Mouse (Mus musculus) kidney, embryonic 15.5 days (tissue): ENCODE results near the gene B230217C12Rik. TPM values are rescaled to one million over a fixed set of nuclear protein-coding genes. Genes with fewer than 3 reads are reported as not detected.
"Not testable (repeated sequence)": the region's sequence is repeated elsewhere in the genome, so short reads cannot be mapped to it uniquely, and the experiment has no call there.

Experiments used
- ATAC-seq: fragments of 200-750 bp; cut with Nextera tagmentation; replicated peaks from 2 replicates; pipeline ENCODE4 v1.8.0; 2017; ENCODE audit warnings: moderate TSS enrichment; ENCODE audit not compliant: low FRiP score
- H3K27ac ChIP-seq: fragments of 300-500 bp; sonication (generic); 2 replicates; pipeline ENCODE4 v1.5.1; 2015; ENCODE audit warnings: mild to moderate bottlenecking, inconsistent platforms
- H3K27me3 ChIP-seq: fragments of 300-500 bp; sonication (generic); 2 replicates; pipeline ENCODE4 v1.6.1; 2015; ENCODE audit warnings: inconsistent platforms
- H3K36me3 ChIP-seq: fragments of 300-500 bp; sonication (generic); 2 replicates; pipeline ENCODE4 v1.6.1; 2015; ENCODE audit warnings: inconsistent platforms
- H3K4me1 ChIP-seq: fragments of 300-500 bp; sonication (generic); 2 replicates; pipeline ENCODE4 v1.6.1; 2015; ENCODE audit warnings: inconsistent platforms
- H3K4me2 ChIP-seq: fragments of 300-500 bp; sonication (generic); 2 replicates; pipeline ENCODE4 v1.6.1; 2015; ENCODE audit warnings: moderate library complexity, mild to moderate bottlenecking, inconsistent platforms
- H3K4me3 ChIP-seq: fragments of 300-500 bp; sonication (generic); replicated peaks from 2 replicates; pipeline ENCODE4 v1.5.1; 2015; ENCODE audit warnings: mild to moderate bottlenecking, inconsistent platforms
- H3K9ac ChIP-seq: fragments of 300-500 bp; sonication (generic); 2 replicates; pipeline ENCODE4 v1.6.1; 2015; ENCODE audit warnings: mild to moderate bottlenecking, inconsistent platforms
- H3K9me3 ChIP-seq: fragments of 300-500 bp; sonication (generic); replicated peaks from 2 replicates; pipeline ENCODE4 v1.6.1; 2016; ENCODE audit warnings: inconsistent platforms
- WGBS: fragments of 180-500 bp; shearing (Covaris S2); methylation state at CpG from one replicate; pipeline ENCODE4 v1.1.7; 2015; ENCODE audit warnings: mixed read lengths; 5-methylcytosine and 5-hydroxymethylcytosine counted together
- polyA plus RNA-seq: library from polyadenylated mRNA; unstranded; fragments of >200 nt; fragmentation: Nextera tagmentation; extraction: Ambion mirVana; gene quantifications from 2 replicates; pipeline ENCODE4 v1.2.1, GENCODE M21; 2015

B230217C12Rik gene
- polyA plus RNA-seq, 1 experiment from 2014 or later, result 7.5 TPM

DNA sequence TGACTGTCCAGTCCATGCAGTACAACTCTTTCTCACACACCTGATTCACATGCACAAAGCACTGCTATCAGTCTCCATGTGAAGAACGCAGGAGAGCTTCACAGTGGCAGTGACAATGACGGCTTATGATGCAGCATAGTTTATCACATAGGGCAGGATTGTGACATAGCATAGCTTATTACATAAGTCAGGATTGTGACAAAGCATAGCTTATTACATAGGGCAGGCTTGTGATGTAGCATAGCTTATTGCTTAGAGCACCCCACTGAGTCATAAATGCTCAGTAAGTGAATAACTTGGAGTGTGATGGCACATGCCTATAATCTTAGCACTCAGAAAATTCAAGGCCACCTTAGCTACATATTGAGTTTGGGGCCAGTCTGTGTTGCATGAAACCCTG lies 14.9 kb downstream of the B230217C12Rik start:
- H3K4me3 ChIP-seq, result no peak overlapping the region
- no peaks in the 10 kb centered on the region for H3K36me3 ChIP-seq
- no peaks in the 10 kb centered on the region for H3K4me1 ChIP-seq
- no peak for ATAC-seq
- no peaks in the 10 kb centered on the region for H3K9me3 ChIP-seq
- no peak overlapping the region for H3K27ac ChIP-seq
- WGBS, result 92% methylated on average over 2 of the region's 2 CpGs
- H3K27me3 ChIP-seq, result no peaks in the 10 kb centered on the region
- H3K9ac ChIP-seq, result no peak overlapping the region
- H3K4me2 ChIP-seq, result no peak overlapping the region

DNA sequence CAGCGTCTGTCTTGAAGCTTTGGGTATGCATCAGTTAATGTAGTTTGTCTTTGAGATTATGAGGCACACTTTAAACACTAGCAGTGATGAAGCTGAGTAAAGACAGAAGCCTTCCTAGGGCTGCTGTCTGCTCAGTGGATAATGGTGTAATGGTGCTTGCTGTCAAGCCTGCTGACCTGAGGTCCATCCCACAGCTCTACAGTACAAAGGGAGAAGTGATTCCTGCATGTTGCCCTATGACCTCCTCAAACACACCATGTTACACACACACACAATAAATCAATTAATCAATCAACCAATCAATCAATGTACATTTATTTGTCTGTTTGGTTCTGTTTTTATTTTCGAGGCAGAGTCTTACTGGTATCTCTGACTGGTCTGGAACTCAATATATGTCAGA lies 21.6 kb downstream of the B230217C12Rik start:
- Histone ChIP-seq H3K36me3 (no peaks in the 10 kb centered on the region), H3K4me2 (no peak overlapping the region), H3K4me1 (no peaks in the 10 kb centered on the region), H3K27me3 (no peaks in the 10 kb centered on the region), H3K9me3 (no peaks in the 10 kb centered on the region), H3K4me3 (no peak overlapping the region), H3K27ac (no peak overlapping the region), H3K9ac (no peak overlapping the region)
- ATAC-seq, result no peak
- WGBS, result 87% methylated on average over 2 of the region's 2 CpGs

DNA sequence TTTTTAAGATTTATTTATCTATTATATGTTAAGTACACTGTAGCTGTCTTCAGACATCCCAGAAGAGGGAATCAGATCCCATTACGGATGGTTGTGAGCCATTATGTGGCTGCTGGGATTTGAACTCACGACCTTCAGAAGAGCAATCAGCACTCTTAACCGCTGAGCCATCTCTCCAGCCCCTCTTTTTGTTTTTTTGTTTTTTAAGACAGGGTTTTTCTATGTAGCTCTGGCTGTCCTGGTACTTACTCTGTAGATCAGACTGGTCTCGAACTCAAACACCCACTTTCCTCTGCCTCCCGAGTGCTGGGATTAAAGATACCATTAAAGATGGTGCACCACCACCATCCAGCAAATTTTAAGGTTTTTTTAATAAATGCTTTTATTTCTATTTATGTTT lies 24.8 kb downstream of the B230217C12Rik start:
- ATAC-seq, result no peak
- Histone ChIP-seq H3K4me2 (no peak overlapping the region), H3K9ac (no peak overlapping the region), H3K36me3 (no peaks in the 10 kb centered on the region), H3K27me3 (no peaks in the 10 kb centered on the region), H3K4me1 (no peaks in the 10 kb centered on the region), H3K9me3 (no peaks in the 10 kb centered on the region), H3K4me3 (no peak overlapping the region), H3K27ac (no peak overlapping the region)
- 88% methylated on average over 5 of the region's 5 CpGs for WGBS

DNA sequence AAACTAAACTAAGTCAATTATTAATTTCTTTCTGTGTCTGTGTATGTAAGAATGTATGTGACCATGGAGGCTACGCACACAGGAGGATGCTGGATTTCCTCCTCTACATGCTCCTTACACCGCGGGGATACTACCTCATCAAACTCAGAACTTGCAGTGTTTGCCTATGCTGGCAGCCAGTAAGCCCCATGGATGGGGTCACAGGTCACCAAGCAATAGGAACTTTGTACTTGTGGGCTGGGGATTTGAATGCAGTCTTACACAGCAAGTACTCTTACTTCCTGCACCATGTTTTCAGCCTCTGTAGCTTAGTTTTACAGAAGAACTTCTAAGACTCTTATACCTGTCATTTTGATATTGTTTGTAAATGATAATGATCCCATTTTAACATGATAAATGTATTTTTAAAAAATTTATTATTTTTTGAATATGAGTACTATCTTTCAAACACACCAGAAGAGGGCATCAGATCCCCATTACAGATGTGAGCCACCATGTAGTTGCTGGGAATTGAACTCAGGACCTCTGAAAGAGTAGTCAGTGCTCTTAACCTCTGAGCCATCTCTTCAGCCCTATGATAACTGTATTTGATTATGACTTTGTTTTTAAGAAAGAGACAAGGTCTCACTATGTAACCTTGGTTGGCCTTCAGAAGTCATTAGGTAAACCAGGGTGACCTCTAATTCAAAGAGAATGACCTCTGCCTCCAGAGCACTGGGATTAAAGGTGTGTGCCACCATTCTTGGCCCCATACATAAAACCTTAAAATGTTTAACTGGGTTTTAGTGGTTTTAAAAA lies 25.7 kb downstream of the B230217C12Rik start:
- Histone ChIP-seq H3K27ac (no peak overlapping the region), H3K4me2 (no peak overlapping the region), H3K9me3 (no peaks in the 10 kb centered on the region), H3K4me1 (no peaks in the 10 kb centered on the region), H3K36me3 (no peaks in the 10 kb centered on the region), H3K9ac (no peak overlapping the region), H3K27me3 (no peaks in the 10 kb centered on the region), H3K4me3 (no peak overlapping the region)
- WGBS, result 92% methylated on average over 3 of the region's 3 CpGs
- ATAC-seq, result no peak

DNA sequence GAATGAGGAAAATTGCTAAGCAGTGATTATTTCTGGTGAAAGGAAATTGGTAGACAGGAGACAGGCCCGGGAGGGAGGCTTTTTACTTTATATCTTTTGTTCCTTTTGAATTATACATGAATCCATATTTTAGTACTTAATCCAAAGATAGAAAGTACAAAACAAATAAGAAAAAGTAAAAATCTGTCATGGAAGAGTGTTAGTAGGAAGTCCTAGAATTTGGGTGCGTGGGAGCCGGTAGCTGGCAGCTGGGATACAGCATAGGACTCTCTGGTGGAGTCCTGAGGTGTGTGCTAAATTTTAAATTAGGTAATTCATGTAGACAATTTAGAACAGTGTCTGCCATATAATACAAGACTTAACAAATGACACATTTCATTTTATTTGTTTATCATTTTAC lies 27.0 kb downstream of the B230217C12Rik start:
- Histone ChIP-seq H3K4me3 (no peak overlapping the region), H3K27me3 (no peaks in the 10 kb centered on the region), H3K27ac (no peak overlapping the region), H3K9me3 (no peaks in the 10 kb centered on the region), H3K4me1 (no peaks in the 10 kb centered on the region), H3K4me2 (no peak overlapping the region), H3K36me3 (no peaks in the 10 kb centered on the region), H3K9ac (no peak overlapping the region)
- no peak for ATAC-seq
- WGBS, result 90% methylated on average over 3 of the region's 3 CpGs

DNA sequence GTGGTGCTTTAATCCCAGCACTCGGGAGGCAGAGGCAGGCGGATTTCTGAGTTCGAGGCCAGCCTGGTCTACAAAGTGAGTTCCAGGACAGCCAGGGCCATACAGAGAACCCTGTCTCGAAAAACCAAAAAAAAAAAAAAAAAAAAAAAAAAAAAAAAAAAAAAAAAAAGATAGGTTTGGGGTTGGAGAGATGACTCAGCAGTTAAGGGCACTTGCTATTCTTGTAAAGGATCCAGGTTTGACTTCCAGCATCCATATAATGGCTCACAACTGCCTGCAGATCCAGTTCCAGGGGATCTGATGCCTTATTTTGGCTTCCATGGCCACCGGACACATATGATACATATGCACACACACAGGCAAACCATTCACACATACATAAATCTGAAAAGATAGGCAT lies 31.8 kb downstream of the B230217C12Rik start:
- WGBS, result 92% methylated on average over 5 of the region's 5 CpGs
- not testable (repeated sequence) for ATAC-seq

DNA sequence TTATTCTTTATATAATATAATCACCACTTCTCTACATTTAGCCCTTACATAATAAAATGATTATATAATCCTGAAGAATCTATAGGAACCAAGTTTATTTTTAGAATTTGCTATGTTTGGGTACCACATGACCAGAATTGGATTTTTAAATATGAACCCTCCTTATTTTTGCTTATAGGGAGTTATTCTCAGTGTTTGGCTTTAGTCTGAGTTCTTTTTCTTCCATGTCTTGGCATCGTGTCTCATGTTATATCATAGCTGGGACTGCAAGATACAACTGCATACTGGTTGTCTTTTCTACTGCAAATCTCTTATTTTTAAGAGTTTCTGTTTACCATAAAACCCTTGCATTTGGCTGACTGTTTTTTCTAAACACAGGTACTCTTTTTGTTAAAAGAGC lies 33.8 kb downstream of the B230217C12Rik start:
- WGBS, result 88% methylated on average over 1 of the region's 1 CpGs
- Histone ChIP-seq H3K4me2 (no peak overlapping the region), H3K4me3 (no peak overlapping the region), H3K27me3 (no peaks in the 10 kb centered on the region), H3K9me3 (no peaks in the 10 kb centered on the region), H3K9ac (no peak overlapping the region), H3K36me3 (no peaks in the 10 kb centered on the region), H3K27ac (no peak overlapping the region), H3K4me1 (no peaks in the 10 kb centered on the region)
- ATAC-seq, result no peak

More for the DNA sequence above, 31.8 kb downstream of the B230217C12Rik start:
- not testable (repeated sequence) for H3K27me3 ChIP-seq, H3K9me3 ChIP-seq, H3K4me3 ChIP-seq, H3K36me3 ChIP-seq, H3K4me2 ChIP-seq, H3K27ac ChIP-seq, H3K9ac ChIP-seq, H3K4me1 ChIP-seq

DNA sequence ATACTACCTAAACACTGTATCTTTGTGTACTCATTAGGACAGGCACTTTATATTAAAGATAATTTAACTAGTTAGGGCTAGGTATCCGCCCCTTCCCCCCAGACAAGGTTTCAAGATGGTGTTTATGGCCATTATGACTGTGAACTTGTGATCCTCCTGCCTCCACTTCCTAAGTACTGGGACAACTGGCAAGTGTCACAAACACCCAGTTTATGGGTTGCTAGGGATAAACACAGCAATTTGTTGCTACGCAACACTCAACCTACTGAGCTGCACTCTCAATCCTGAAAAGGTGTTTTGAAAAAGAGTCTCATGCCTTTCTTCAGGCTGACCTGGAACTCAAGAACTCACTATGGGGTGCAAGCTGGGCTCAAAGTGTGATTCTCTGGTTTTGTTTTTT lies 36.8 kb downstream of the B230217C12Rik start:
- Histone ChIP-seq H3K27me3 (no peaks in the 10 kb centered on the region), H3K36me3 (no peaks in the 10 kb centered on the region), H3K9me3 (no peaks in the 10 kb centered on the region), H3K9ac (no peak overlapping the region), H3K4me2 (no peak overlapping the region), H3K4me3 (no peak overlapping the region), H3K27ac (no peak overlapping the region), H3K4me1 (no peaks in the 10 kb centered on the region)
- no peak for ATAC-seq
- 61% methylated on average over 2 of the region's 2 CpGs for WGBS

DNA sequence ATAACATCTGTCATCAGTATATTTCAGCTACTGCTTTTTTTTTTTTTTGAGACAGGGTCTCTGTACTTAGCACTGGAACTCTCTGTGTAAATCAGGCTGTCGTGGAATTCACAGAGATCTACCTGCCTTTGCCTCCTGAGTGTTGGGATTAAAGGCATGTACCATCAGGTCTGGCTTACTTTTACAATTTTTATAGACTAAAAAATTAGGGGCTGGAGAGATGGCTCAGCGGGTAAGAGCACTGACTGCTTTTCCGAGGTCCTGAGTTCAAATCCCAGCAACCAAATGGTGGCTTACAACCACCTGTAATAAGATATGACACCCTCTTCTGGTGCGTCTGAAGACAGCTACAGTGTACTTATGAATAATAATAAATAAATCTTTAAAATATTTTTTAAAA lies 39.8 kb downstream of the B230217C12Rik start:
- Histone ChIP-seq H3K4me1 (no peaks in the 10 kb centered on the region; the same call in 1 of the 2 replicates), H3K9me3 (no peaks in the 10 kb centered on the region), H3K9ac (no peak overlapping the region), H3K36me3 (no peaks in the 10 kb centered on the region), H3K4me3 (no peak overlapping the region), H3K27me3 (no peaks in the 10 kb centered on the region), H3K4me2 (no peak overlapping the region), H3K27ac (no peak overlapping the region)
- 94% methylated on average over 4 of the region's 4 CpGs for WGBS
- ATAC-seq, result no peak

DNA sequence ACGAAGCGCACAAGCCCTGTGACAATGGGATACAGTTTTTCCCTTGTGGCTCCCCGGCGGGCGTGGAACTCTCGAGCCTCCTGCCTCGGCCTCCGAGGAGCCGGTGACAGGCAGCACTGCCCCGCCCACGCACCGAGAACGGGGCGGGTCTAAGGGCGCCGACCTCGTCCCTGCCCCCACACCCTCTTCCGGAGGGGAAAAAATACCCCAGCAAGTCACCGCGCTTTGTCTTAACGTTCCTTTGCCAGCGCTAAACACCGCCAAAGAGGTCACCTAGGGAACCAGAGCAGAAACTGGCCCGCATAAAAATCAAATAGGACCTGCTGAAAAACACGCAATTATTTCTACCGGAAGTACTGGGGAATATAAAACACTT lies 43.0 kb downstream of the B230217C12Rik start:
- peak overlapping the region; percentile 29; the same call in 1 of the 2 replicates for H3K9ac ChIP-seq
- 6% methylated on average over 26 of the region's 26 CpGs for WGBS
- ATAC-seq, result peak; percentile 44; the same call in 1 of the 2 replicates
- H3K9me3 ChIP-seq, result no peaks in the 10 kb centered on the region
- H3K36me3 ChIP-seq, result no peaks in the 10 kb centered on the region
- no peaks in the 10 kb centered on the region for H3K27me3 ChIP-seq
- peak overlapping the region; percentile 62 for H3K4me2 ChIP-seq
- no peaks in the 10 kb centered on the region; the same call in 1 of the 2 replicates for H3K4me1 ChIP-seq
- H3K27ac ChIP-seq, result peak overlapping the region; percentile 88
- H3K4me3 ChIP-seq, result peak overlapping the region; percentile 50

DNA sequence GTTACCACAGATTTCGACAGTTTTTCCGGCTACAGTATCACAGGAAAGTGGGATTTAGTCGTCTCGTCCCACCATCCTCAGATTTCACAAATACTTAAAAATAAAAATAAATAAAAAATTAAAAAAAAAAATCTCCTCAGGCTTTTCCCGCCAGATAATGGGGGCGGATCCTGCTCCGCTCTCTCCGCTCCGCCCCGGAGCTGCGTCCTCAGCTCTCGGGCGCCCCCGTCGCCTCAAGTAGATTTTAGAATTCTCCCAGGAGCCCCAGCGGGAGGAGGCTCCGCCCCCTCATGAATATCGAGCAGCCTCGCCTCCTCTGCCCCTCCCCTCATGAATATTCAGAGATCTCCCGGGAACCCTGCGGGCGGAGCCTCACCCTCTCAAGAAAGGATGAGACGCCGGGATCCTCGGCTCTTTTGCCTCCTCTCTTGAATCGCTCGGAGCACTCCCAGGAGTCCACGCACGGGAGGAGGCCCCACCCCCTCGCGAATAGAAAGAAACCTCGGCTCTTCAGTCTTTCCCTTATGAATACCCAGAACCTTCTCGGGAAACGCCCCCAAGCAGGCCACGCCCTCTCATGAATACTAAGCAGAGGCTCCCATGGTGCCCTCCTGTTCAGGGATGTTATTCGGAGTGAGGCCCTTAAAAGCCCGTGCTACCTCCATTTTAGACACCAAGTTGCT lies 43.5 kb downstream of the B230217C12Rik start, which contains the start of gene Fbxo47:
Gene Fbxo47 (minus strand): TSS at position 237 of the 683 bp plus-strand sequence.
- Histone ChIP-seq H3K4me3 (peak within 1 kb of the TSS; percentile 50), H3K9ac (peak within 1 kb of the TSS; percentile 31; the same call in 1 of the 2 replicates), H3K4me2 (peak within 1 kb of the TSS; percentile 62), H3K36me3 (no peaks in the 10 kb centered on the region), H3K9me3 (no peaks in the 10 kb centered on the region), H3K4me1 (no peaks in the 10 kb centered on the region; the same call in 1 of the 2 replicates), H3K27ac (peak within 1 kb of the TSS; percentile 90), H3K27me3 (no peaks in the 10 kb centered on the region)
- ATAC-seq, result peak; percentile 97
- under 1% methylated on average over 37 of the region's 37 CpGs for WGBS

DNA sequence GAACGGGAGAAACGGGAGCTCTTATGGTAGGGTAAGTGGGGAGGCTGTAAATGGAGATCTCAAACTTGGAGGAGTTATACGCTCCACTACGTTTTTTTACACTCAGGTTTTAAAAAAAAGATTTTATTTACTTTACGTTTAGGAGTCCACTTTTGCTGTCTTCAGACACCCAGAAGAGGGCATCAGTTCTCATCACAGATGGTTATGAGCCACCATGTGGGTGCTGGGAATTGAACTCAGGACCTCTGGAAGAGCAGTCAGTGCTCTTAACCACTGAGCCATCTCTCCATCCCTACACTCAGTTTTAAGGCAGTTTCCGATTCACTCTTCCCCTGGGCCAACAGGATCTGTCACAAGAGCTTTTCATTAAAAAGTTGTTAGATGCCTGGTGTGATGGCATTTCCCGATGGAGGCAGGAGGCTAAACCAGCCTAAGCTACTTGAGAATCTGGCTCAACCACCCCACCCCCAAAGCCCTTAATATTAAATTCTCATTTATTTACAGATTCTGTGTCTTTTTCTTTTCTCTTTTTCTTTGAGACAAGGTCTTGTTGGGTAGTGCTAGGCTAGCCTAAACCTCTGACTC lies 44.1 kb downstream of the B230217C12Rik start:
- peak overlapping the region; percentile 31; the same call in 1 of the 2 replicates for H3K9ac ChIP-seq
- no peaks in the 10 kb centered on the region for H3K9me3 ChIP-seq
- H3K4me2 ChIP-seq, result peak overlapping the region; percentile 62
- H3K4me1 ChIP-seq, result no peaks in the 10 kb centered on the region; the same call in 1 of the 2 replicates
- peak overlapping the region; percentile 90 for H3K27ac ChIP-seq
- 29% methylated on average over 7 of the region's 7 CpGs for WGBS
- peak; percentile 16; the same call in 1 of the 2 replicates for ATAC-seq
- H3K27me3 ChIP-seq, result no peaks in the 10 kb centered on the region
- peak overlapping the region; percentile 50 for H3K4me3 ChIP-seq
- H3K36me3 ChIP-seq, result no peaks in the 10 kb centered on the region
